Mouse (Mus musculus): ENCODE results near the gene Add3.

The Add3 gene

DNA sequence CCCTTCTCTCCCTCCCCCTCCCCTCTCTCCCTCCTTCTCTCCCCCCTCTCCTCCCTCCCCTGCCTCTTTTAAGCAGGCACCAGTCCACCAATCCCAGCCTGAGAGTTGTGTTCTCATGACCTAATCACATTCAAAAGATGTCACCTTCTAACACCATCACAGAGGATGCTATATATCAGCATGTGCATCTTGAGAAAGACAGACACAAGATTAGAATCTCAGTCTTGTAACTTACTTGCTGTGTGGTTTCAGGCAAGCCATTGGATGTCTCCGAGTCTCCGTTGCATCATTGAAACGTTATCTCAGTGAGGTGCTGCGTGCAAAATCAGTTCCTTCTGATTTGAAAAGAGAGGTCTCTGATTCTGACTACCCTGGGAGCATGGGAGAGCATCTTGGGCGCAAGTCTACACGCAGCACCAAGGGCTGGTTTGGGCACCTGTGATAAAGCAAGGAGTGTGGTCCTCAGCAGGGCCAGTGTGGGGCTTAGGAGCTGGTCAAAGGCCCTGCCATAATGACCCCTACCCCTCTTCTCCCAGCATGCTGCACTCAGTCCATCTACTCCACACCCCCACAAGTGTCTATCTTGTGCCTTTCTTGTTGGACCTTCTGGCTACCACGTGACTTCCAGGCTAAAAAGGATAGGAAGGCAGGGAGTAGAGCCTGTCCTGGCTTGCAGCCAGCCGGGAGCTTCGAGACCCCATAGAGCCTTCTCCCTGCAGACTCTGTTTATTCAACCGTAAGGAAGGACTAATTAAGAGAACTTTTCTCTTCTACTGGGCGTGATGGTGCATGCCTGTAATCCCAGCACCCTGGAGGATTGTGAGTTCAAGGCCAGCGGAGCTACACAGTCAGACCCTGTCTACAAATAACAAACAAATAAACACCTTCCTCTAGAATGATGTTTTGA lies 124.8 kb downstream of the Add3 start:
- DNase-seq (ENCODE audit: low spot score in 2 of 2): no peak

DNA sequence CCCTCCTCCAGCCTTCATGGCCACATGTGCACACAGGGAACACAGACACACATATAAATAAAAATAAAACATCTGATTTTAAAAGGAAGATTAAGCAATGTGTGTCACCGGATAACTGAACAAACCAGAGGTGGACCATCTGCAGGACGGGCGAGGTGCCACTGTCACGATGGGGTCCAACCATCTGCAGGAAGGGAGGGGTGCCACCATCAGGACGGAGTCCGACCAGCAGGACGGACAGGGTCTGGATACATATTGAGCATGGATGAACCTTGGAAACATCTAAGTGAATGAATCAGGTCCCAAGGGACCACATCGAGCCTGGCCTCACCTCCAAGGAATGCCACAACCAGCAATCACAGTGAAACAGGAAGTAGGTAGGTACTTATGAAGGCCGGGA lies 127.1 kb downstream of the Add3 start:
- DNase-seq (ENCODE audit: low spot score in 2 of 2): no peak

DNA sequence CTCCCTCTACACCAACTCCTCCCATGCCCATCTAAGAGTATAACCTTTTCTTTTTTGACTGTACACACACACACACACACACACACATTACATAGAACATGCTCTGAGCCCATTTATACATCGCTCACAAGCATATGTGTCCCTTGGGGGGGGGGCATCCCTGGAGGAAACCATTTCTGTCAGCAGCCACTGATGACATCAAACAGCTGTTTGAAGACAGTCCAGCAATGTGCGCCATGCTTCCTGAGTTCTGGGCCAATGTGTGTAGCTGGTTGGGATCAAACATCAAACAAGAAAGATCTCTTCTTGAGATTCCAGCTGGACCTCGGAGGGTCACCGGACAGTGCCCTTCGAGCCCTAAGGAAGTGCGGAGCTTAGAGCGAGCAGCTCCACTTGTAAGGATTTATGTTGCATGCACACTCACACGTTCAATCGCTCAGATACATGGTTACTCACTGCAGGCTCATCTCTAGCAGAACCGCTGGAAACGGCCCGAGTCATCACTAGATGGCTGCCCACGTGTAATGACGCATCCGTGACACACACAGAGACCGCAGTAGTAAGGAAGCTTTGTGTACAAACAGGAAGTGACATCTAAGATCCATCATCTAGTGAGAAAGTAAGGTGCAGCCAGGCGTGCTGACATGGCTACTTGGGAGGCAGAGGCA lies 132.9 kb downstream of the Add3 start:
- DNase-seq (ENCODE audit: low spot score in 2 of 2): no peak

DNA sequence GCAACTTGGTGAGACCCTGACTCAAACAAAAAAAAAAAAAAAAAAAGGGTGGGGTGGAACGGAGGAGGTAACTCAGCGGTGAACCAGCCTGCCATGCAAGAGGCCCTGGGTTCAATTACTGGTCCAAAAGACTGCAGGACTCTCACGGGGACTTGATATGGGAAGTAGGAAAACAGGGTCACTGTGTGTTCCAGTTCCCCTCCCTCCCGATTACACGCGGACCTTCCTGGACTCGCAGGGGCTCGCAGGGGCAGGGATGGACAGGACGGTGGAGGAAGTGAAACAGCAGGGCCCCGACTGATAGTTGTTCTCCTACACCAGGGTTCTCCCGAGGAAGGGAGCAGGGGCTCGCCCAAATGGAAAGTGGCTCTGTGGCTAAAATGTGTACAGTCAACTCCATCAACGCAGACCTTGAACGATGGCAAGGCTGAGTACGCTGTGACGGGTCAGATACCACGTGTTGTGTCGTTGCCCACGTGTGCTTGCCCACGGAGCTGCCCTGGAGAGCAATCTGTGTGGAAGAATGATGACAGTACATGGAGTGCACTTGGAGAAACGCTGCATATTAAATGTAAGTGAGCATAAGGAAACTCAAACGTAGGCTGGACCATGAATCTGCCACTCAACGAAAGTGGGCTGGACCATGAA lies 133.7 kb downstream of the Add3 start:
- DNase-seq (ENCODE audit: low spot score in 2 of 2): no peak

DNA sequence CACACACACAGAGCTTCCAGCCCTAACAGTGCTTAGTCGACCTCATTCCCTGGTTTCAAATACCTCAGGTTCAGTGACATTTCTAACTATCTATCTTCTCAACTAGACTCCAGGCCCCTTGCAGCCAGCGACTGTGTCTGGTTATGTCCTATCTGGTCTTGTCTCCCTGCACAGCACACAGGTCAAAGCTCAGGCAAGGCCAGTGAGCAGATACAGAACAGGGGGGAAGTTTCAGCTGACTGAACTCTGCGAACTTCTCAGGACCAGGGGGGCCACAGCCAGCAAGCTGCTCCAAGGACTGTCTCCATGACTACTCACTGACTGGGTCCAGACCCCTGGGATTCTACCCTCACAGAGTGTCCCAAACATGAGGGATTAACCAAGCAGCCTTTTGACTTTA lies 135.0 kb downstream of the Add3 start:
- no peak for DNase-seq (ENCODE audit: low spot score in 2 of 2)

DNA sequence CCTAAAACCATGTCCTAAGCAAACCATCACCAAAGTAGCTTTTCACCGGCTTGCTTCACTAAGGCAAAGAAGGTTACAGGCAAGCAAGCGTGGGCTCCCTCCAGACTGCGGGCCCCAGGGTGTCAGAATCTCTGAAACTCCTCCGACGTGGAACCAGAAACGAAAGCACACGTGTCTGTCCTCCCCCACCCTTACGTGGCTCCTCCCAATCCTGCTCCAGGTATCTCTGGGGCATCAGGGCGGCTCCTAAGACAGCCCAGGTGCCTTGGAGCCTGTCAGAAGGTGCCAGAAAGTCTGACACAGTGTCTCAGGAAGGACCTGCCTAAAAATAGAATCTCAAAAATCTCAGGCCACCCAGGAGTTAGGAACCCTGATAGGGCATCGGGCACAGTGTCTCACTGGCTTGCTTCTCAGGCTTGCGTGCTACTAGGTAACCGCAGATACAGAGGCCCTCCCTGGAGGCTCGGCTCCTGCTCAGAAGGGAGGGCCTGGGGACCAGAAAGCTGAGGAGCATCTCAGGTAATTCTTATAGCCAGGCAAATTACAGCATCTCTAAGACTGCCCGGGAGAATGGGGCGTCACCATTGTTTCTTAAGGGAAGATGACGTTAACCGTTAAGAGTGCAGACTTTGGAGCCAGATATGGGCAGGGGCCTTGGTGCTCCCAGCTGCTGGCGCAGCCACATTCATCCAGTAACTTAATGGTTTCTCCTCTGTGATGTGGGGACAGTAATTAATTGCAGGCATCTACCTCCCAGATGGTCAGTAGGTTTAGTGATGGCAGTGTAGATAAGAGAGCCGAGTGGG lies 136.9 kb downstream of the Add3 start:
- no peak for DNase-seq (ENCODE audit: low spot score in 2 of 2)

DNA sequence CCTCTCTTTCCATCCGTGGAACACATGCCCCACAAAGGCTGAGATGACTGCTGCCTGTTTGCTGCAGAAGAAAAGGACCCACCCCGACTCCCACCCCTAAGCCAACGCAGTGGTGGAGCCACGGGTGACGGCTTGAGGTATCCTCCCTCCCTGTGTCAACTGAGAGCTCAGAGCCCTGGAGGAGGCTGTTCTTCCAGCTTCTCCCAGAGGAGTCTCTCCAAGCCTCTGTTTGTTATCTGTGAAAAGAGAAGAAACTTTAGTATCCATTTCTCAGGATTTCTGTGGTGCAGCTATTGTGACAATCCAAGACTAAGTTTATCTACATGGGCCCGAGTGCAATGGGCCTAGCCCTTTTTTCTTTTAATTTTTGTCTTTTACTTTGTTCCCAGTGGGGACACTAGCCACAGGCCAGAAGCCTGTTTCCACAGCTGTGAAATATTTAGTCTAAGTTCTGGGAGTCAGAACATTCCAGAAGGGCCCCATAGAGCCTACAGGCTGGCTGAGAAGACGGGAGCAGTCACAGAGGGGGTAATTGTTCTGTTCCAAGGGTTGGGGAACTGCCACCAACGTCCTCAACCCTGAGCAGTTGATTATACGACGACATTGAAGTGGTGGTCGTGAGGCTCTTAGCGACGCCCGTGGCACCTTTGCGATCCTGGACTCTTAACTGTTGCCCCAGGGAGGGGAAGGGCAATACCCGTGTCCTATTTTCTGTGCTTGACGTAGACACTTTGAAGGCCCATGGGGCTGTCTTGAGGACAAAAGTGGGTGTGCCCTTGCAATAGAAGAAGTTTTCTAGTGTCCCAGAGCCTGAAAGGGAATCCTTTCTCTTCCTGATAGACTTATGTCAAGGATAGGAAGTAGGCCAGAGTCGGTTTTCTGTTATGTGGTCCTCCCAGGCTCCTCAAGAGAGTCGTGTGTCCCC lies 138.5 kb downstream of the Add3 start:
- DNase-seq (ENCODE audit: low spot score in 2 of 2): no peak

DNA sequence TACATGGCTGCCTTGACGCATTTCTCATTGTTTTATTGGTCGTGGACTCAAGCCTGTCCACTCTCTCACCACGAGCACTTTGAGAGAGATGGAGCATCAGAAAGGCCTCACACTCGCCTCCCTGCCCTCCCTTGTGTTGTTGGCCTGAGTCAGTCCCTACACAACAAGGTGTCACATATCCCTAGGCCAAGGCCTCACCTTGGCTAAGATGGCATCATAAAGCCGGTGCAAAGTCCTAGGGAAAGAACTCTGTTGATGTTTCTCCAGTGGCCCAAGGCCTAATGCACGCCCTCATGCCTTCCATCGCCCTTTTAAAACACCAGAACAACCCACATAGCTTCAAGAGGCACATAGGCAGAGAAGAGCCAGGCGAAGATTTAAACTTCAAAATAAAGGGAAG lies 140.0 kb downstream of the Add3 start:
- DNase-seq (ENCODE audit: low spot score in 2 of 2): no peak

DNA sequence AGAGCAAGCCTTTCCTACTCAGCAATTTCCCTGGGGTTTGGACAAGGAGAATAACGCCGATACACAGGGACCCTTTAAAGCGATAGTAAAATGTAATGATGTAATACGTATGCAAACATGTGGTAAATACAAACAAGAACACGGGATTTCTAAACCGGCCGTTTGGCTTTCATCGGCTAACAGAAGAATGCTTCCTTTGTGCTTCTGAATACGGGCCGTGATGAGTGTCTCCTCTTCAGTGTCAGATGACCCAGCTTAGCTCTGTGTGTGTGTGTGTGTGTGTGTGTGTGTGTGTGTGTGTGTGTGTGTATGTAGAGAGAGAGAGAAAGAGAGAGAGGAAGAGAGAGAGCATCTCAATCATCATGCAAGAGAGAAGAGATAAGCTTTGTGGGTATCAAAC lies 142.3 kb downstream of the Add3 start:
- no peak for DNase-seq (ENCODE audit: low spot score in 2 of 2)

DNA sequence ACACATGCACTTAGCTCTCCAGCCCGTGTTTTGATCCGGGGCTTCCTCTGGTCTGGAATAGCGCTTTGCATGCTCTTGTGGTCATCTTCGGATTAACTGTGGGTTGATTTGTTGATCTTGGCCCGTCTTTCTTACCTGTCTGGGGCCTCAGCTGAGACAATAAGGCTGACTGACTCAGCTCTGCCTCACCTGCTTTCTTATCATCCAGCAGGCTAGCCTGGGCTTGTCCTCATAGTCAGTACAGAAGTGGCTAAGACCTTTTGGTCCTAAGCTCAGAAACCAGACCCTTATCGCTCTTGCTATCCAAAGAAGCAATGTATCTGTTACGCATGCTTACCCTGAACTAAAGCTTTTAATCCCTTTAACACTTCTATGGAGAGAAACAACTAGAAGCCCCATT lies 143.5 kb downstream of the Add3 start:
- no peak for DNase-seq (ENCODE audit: low spot score in 2 of 2)

DNA sequence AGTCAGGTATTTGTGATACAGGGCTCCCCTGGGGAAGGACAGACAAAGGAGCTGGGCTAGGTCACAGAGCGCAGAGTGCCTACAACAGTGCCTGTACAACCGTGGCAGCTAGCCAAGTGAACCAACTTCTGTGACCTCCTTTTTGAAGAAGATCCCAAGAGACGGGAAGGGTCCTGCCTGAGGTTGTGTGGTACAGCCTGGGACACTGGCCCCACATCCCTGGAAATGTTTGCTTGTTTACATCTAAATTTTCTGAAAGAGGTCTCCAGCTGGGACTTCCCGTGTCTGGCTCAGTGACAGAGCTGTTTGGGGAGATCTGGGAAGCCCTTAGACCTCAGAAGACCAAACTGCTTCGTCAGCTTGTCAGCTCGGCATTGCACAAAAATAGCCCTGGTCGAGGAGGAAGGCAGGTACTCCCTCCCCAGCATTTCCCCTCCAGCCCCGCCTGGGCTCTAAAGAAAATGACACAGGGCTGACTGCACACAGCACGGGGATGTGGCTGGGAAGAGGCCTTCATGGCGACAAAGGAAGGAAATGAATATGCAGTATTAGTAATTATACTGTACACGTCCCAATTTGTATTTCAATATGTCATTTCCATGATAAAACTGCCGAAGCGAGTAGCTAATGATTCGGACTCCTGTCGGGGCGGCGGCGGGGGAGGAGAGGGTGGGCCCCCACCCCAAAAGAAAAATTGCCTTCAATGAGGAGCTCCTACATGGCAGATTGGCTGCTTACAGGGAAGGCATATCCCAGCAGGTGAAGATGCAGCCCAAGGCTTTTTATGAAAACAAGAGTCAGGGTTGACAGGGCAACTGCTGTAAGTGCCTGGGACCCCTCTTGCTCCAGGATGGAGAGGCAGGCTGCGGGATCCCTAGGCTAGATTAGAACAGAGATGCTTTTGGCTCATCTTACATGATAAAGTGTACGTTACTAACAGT lies 144.3 kb downstream of the Add3 start:
- no peak for DNase-seq (ENCODE audit: low spot score in 2 of 2)

DNA sequence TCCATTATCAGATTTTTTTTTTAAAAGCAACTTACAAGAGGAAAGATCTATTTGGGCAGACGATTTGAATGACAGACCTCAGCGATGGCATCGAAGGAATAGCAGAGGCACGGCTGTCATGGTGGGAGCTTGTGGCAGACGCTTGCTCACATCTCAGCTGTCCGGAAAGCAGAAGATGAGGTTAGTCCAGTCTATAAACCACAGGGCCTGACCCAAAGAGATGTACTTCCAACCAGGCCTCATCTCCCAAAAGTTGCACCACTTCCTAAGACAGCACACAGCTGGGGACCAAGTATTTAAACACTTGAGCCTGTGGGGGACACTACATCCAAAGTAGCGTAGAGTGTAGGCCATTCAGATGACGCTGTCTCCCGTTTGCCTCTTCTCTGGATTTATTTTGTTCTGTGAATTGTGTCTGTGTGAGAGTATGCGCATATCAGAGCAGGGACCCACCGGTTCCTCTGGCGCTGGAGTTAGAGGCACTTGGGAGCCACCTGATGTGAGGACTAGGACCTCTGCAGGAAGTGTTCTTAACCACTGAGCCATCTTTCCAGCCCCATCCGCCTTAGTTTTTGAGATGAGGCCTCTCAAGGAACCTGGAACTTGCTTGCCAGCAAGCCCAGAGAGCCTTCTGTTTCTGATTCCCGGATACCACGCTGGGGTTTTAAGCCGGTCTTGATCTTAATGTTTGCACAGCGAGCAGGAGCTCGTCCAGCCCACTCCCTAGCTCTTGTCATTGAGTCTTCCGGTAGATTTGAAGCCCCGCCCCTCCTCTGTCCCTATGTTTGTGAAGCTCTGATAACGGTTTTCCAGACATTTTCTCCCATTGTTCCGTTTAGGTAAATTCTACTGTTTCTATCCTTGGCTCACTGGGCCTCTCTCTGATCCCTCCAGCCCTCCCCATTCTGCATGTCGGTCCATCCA lies 156.3 kb downstream of the Add3 start:
- no peak for DNase-seq (ENCODE audit: low spot score in 2 of 2)

Data from right cerebral cortex, postnatal 36 days (tissue).